Mouse (Mus musculus) liver, postnatal 0 days (tissue): ENCODE results near the gene Kat2a. TPM values are rescaled to one million over a fixed set of nuclear protein-coding genes. Genes with fewer than 3 reads are reported as not detected.
A peak's percentile ranks its signal among the peaks of the same experiment; 100 is the strongest.

ENCODE experiments used
- ATAC-seq: fragments of 200-750 bp; cut with Nextera tagmentation; 2 replicates; pipeline ENCODE4 v1.8.0; 2017; ENCODE audit warnings: mild to moderate bottlenecking, moderate library complexity
- DNase-seq: peaks from one replicate; pipeline ENCODE4 v3.0.0-alpha.2; 2016
- H3K27ac ChIP-seq: fragments of 300-500 bp; sonication (generic); 2 replicates; pipeline ENCODE4 v1.5.1; 2014; ENCODE audit warnings: antibody characterized with exemption, moderate library complexity, mild to moderate bottlenecking, low read depth
- H3K27me3 ChIP-seq: fragments of 300-500 bp; sonication (generic); 2 replicates; pipeline ENCODE4 v1.6.1; 2014; ENCODE audit warnings: low read length, control low read depth, mixed read lengths; ENCODE audit not compliant: insufficient read depth
- H3K36me3 ChIP-seq: fragments of 300-500 bp; sonication (generic); replicated peaks from 2 replicates; pipeline ENCODE4 v1.6.1; 2014; ENCODE audit warnings: mild to moderate bottlenecking, control low read depth, low read length, moderate library complexity, mixed read lengths; ENCODE audit not compliant: insufficient read depth
- H3K4me1 ChIP-seq: fragments of 300-500 bp; sonication (generic); 2 replicates; pipeline ENCODE4 v1.6.1; 2014; ENCODE audit warnings: antibody characterized with exemption, mild to moderate bottlenecking, control low read depth; ENCODE audit not compliant: insufficient read depth
- H3K4me2 ChIP-seq: fragments of 300-500 bp; sonication (generic); 2 replicates; pipeline ENCODE4 v1.6.1; 2014; ENCODE audit warnings: low read depth, mild to moderate bottlenecking, low read length, moderate library complexity, mixed read lengths
- H3K4me3 ChIP-seq: fragments of 300-500 bp; sonication (generic); 2 replicates; pipeline ENCODE4 v1.5.1; 2014; ENCODE audit warnings: low read depth, low read length
- H3K9ac ChIP-seq: fragments of 300-500 bp; sonication (generic); replicated peaks from 2 replicates; pipeline ENCODE4 v1.6.1; 2014; ENCODE audit warnings: mild to moderate bottlenecking, moderate library complexity
- H3K9me3 ChIP-seq: fragments of 300-500 bp; sonication (generic); 2 replicates; pipeline ENCODE4 v1.6.1; 2016; ENCODE audit warnings: mild to moderate bottlenecking, control low read depth, low read length, mixed read lengths
- CTCF ChIP-seq: sonication (generic); IDR thresholded peaks from 2 replicates; pipeline ENCODE4 v1.5.1; 2016; ENCODE audit warnings: antibody characterized with exemption, low read depth
- EP300 ChIP-seq: IDR thresholded peaks from 2 replicates; pipeline ENCODE4 v1.6.1; 2016; ENCODE audit warnings: antibody characterized with exemption, low read depth, mild to moderate bottlenecking
- WGBS: fragments of 180-500 bp; shearing (Covaris S2); extraction: QIAGEN DNeasy Blood & Tissue Kit; methylation state at CpG from one replicate; pipeline ENCODE4 v1.1.7; 2014; ENCODE audit not compliant: insufficient replicate concordance; 5-methylcytosine and 5-hydroxymethylcytosine counted together
- polyA plus RNA-seq: library from polyadenylated mRNA; unstranded; fragments of >200 nt; fragmentation: Nextera tagmentation; extraction: Ambion mirVana; gene quantifications from 2 replicates; pipeline ENCODE4 v1.2.1, GENCODE M21; 2015

Kat2a gene
- polyA plus RNA-seq, 1 experiment from 2014 or later: 9.2 TPM

DNA sequence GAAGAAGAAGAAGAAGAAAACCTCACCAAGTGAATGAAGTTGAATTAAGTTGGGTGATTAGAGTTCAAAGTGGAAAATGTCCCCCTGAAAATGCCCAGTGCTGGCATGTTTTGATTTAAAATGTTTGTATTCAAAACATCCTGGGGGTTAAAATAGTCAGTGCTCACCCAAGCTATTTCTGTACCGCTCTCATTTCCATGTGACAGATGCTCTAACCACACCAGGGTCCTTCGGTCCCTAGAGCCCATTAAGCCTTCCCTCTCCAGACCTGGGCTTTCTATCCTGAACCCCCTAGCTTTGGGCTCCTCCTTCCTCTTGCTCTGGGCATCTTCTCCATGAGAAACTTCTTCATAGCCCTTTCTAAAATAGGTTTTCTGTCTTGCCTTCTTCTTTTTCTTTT is 28.2 kb downstream of the Kat2a start:
- WGBS: 58% methylated on average over 2 of the region's 2 CpGs
- H3K27ac ChIP-seq: no peak overlapping the region
- no peak overlapping the region for H3K4me3 ChIP-seq
- no peaks in the 10 kb centered on the region for H3K9me3 ChIP-seq
- no peak for DNase-seq
- no peaks in the 10 kb centered on the region for H3K36me3 ChIP-seq
- H3K27me3 ChIP-seq: no peaks in the 10 kb centered on the region
- no peak overlapping the region for H3K4me2 ChIP-seq
- ATAC-seq: no peak
- no peak overlapping the region for H3K9ac ChIP-seq
- no peak for TF ChIP-seq CTCF
- no peak for TF ChIP-seq EP300
- no peaks in the 10 kb centered on the region for H3K4me1 ChIP-seq

- Histone ChIP-seq H3K27me3 (no peaks in the 10 kb centered on the region), H3K4me1 (no peaks in the 10 kb centered on the region), H3K27ac (no peak overlapping the region), H3K4me2 (no peak overlapping the region), H3K4me3 (no peak overlapping the region), H3K36me3 (no peaks in the 10 kb centered on the region), H3K9ac (no peak overlapping the region), H3K9me3 (no peaks in the 10 kb centered on the region)
- no peak for TF ChIP-seq EP300
- no peak for TF ChIP-seq CTCF
- ATAC-seq (no peak), DNase-seq (no peak)
- WGBS: 73% methylated on average over 5 of the region's 5 CpGs
Measured at GRCm38 (mm10) chr11:100682526-100682925, 29.7 kb downstream of the Kat2a start.

- no peak overlapping the region for H3K4me2 ChIP-seq
- H3K27ac ChIP-seq: no peak overlapping the region
- TF ChIP-seq EP300: no peak
- no peak for TF ChIP-seq CTCF
- H3K9me3 ChIP-seq: no peaks in the 10 kb centered on the region
- ATAC-seq (no peak), DNase-seq (no peak)
- 73% methylated on average over 5 of the region's 5 CpGs for WGBS
- no peak overlapping the region for H3K4me3 ChIP-seq
- no peaks in the 10 kb centered on the region for H3K4me1 ChIP-seq
- H3K36me3 ChIP-seq: no peaks in the 10 kb centered on the region
- no peaks in the 10 kb centered on the region for H3K27me3 ChIP-seq
- H3K9ac ChIP-seq: no peak overlapping the region
Measured at GRCm38 (mm10) chr11:100681826-100682225, 30.4 kb downstream of the Kat2a start.

- no peaks in the 10 kb centered on the region for H3K9me3 ChIP-seq
- WGBS: 50% methylated on average over 7 of the region's 7 CpGs
Measured at GRCm38 (mm10) chr11:100677810-100678209, 34.5 kb downstream of the Kat2a start.

DNA sequence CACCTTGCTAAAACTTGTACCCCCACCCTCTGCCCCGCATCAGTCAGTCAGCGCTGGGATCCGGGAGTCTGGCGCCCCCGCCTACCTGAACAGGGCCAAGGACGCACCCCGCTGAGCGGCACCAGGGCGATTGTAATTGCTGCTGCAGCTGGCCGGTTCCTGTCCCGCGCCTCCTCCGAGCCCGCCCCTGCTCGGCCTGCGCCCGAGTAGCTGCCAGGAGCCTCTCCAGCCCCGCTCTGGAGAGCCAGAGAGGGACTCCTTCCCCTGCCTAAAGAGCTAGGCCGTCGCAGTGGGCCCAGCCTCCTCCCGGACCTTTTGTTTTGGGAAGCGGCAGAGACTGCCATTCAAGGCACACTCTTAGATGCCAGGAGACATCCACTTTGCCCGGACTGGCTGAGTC is 39.1 kb downstream of the Kat2a start:
- Histone ChIP-seq H3K27ac (no peak overlapping the region), H3K4me1 (no peaks in the 10 kb centered on the region), H3K9ac (no peak overlapping the region), H3K9me3 (no peaks in the 10 kb centered on the region), H3K36me3 (no peaks in the 10 kb centered on the region), H3K27me3 (peaks cover 8% of the 10 kb centered on the region; the same call in 1 of the 2 replicates), H3K4me2 (no peak overlapping the region), H3K4me3 (no peak overlapping the region)
- TF ChIP-seq CTCF (no peak), EP300 (no peak)
- DNase-seq (peak; percentile 20), ATAC-seq (no peak)
- 11% methylated on average over 23 of the region's 23 CpGs for WGBS

More at GRCm38 (mm10) chr11:100677810-100678209, 34.5 kb downstream of the Kat2a start:
- Histone ChIP-seq H3K9ac (no peak overlapping the region), H3K36me3 (no peaks in the 10 kb centered on the region), H3K4me3 (no peak overlapping the region), H3K4me2 (no peak overlapping the region), H3K27me3 (peaks cover 8% of the 10 kb centered on the region; the same call in 1 of the 2 replicates), H3K27ac (no peak overlapping the region), H3K4me1 (no peaks in the 10 kb centered on the region)
- no peak for DNase-seq
- TF ChIP-seq CTCF: no peak
- TF ChIP-seq EP300: no peak
- ATAC-seq: no peak

GRCm38 (mm10) chr11:100671956-100672355 is 40.3 kb downstream of the Kat2a start:
- Histone ChIP-seq H3K4me2 (no peak overlapping the region), H3K9me3 (no peaks in the 10 kb centered on the region), H3K4me3 (no peak overlapping the region), H3K36me3 (no peaks in the 10 kb centered on the region), H3K9ac (no peak overlapping the region), H3K27ac (no peak overlapping the region), H3K27me3 (peaks cover 8% of the 10 kb centered on the region; the same call in 1 of the 2 replicates), H3K4me1 (no peaks in the 10 kb centered on the region)
- 48% methylated on average over 2 of the region's 2 CpGs for WGBS
- TF ChIP-seq CTCF: no peak
- no peak for TF ChIP-seq EP300
- no peak for DNase-seq
- ATAC-seq: no peak

- Histone ChIP-seq H3K9me3 (no peaks in the 10 kb centered on the region), H3K4me3 (no peak overlapping the region), H3K4me1 (no peaks in the 10 kb centered on the region), H3K4me2 (no peak overlapping the region), H3K27ac (no peak overlapping the region), H3K27me3 (peaks cover 8% of the 10 kb centered on the region; the same call in 1 of the 2 replicates), H3K36me3 (no peaks in the 10 kb centered on the region), H3K9ac (no peak overlapping the region)
- DNase-seq: no peak
- WGBS: 90% methylated on average over 1 of the region's 1 CpGs
- TF ChIP-seq CTCF (no peak), EP300 (no peak)
- ATAC-seq: no peak
Measured at GRCm38 (mm10) chr11:100671049-100671448, 41.2 kb downstream of the Kat2a start.
